Mouse (Mus musculus) intestine, embryonic 16.5 days (tissue): ENCODE data around the gene Add1. TPM values are rescaled to one million over a fixed set of nuclear protein-coding genes. Genes with fewer than 3 reads are reported as not detected.
"Not testable (repeated sequence)": the region's sequence is repeated elsewhere in the genome, so short reads cannot be mapped to it uniquely, and the experiment has no call there.

Experiments
- ATAC-seq: fragments of 200-750 bp; cut with Nextera tagmentation; 2 replicates; pipeline ENCODE4 v1.8.0; 2017; ENCODE audit warnings: moderate TSS enrichment, moderate library complexity
- H3K27ac ChIP-seq: fragments of 300-500 bp; sonication (generic); 2 replicates; pipeline ENCODE4 v1.5.1; 2014; ENCODE audit warnings: mild to moderate bottlenecking, low read length
- H3K27me3 ChIP-seq: fragments of 300-500 bp; sonication (generic); replicated peaks from 2 replicates; pipeline ENCODE4 v1.6.1; 2014; ENCODE audit warnings: low read length, control low read depth, mixed read lengths; ENCODE audit not compliant: control insufficient read depth, insufficient read depth
- H3K36me3 ChIP-seq: fragments of 300-500 bp; sonication (generic); 2 replicates; pipeline ENCODE4 v1.6.1; 2014; ENCODE audit warnings: low read length, control low read depth; ENCODE audit not compliant: control insufficient read depth, insufficient read depth
- H3K4me1 ChIP-seq: fragments of 300-500 bp; sonication (generic); 2 replicates; pipeline ENCODE4 v1.6.1; 2014; ENCODE audit warnings: low read length, control low read depth, mixed read lengths; ENCODE audit not compliant: control insufficient read depth, insufficient read depth
- H3K4me2 ChIP-seq: fragments of 300-500 bp; sonication (generic); 2 replicates; pipeline ENCODE4 v1.6.1; 2014; ENCODE audit warnings: low read depth, low read length, control low read depth
- H3K4me3 ChIP-seq: fragments of 300-500 bp; sonication (generic); 2 replicates; pipeline ENCODE4 v1.5.1; 2014; ENCODE audit warnings: mild to moderate bottlenecking, low read length
- H3K9ac ChIP-seq: fragments of 300-500 bp; sonication (generic); 2 replicates; pipeline ENCODE4 v1.6.1; 2014; ENCODE audit warnings: low read depth, low read length
- H3K9me3 ChIP-seq: fragments of 300-500 bp; sonication (generic); 2 replicates; pipeline ENCODE4 v1.6.1; 2016; ENCODE audit warnings: low read length, control low read depth; ENCODE audit not compliant: control insufficient read depth
- WGBS: fragments of 180-500 bp; shearing (Covaris S2); extraction: QIAGEN DNeasy Blood & Tissue Kit; methylation state at CpG from one replicate; pipeline ENCODE4 v1.1.7; 2014; 5-methylcytosine and 5-hydroxymethylcytosine counted together
- polyA plus RNA-seq: library from polyadenylated mRNA; unstranded; fragments of >200 nt; fragmentation: Nextera tagmentation; extraction: Ambion mirVana; gene quantifications from 2 replicates; pipeline ENCODE4 v1.2.1, GENCODE M21; 2015

The Add1 gene
- polyA plus RNA-seq, 1 experiment from 2014 or later, result 138 TPM

DNA sequence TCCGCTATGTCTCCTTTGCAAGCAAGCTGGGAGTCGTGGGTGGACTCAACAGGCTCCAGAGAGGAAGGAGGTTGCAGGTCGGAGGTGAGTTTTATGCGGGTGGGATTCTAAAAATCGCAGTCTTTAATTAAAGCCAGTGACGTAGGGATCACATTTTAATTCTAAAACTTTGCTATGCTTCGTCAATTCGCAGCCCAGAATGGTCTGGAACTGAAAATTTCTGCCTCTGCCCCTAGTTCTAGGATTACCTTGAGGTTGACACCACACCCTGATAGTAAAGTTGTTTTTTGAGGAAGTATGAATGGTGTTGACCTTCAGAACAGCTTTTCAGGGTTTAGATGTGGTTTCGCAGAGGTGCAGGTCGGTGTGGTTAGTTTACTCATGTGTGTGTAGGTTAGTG is 1.3 kb downstream of the Add1 start:
- Histone ChIP-seq H3K36me3 (no peaks in the 10 kb centered on the region), H3K27ac (peak overlapping the region; percentile 80), H3K9me3 (no peaks in the 10 kb centered on the region), H3K4me1 (peaks cover 13% of the 10 kb centered on the region), H3K4me3 (peak overlapping the region; percentile 93), H3K9ac (peak overlapping the region; percentile 97), H3K4me2 (peak overlapping the region; percentile 66), H3K27me3 (no peaks in the 10 kb centered on the region)
- ATAC-seq, result no peak
- WGBS, result 24% methylated on average over 10 of the region's 10 CpGs

DNA sequence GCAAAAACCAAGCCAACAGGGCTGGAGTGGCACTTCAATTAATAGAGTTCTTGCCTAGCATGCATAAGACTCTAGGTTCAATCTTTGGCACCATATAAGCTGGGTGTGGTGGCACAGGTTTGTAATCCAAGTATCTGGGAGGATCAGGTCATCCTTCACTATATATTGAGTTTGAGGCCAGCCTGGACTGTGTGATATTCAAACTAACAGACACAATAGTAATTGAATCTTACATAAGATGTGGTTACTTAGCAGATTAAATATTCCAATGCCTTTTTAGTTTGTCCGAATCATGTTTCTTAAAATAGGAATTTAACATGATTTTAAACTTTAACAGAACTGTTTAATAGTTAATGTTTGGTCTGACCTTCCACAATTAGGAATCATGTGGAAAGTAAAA is 2.8 kb downstream of the Add1 start:
- H3K9me3 ChIP-seq, result no peaks in the 10 kb centered on the region
- no peaks in the 10 kb centered on the region for H3K36me3 ChIP-seq
- 89% methylated on average over 1 of the region's 1 CpGs for WGBS
- no peak overlapping the region for H3K27ac ChIP-seq
- no peaks in the 10 kb centered on the region for H3K27me3 ChIP-seq
- H3K4me2 ChIP-seq, result no peak overlapping the region
- ATAC-seq, result no peak
- peaks cover 13% of the 10 kb centered on the region for H3K4me1 ChIP-seq
- H3K9ac ChIP-seq, result no peak overlapping the region
- no peak overlapping the region for H3K4me3 ChIP-seq

DNA sequence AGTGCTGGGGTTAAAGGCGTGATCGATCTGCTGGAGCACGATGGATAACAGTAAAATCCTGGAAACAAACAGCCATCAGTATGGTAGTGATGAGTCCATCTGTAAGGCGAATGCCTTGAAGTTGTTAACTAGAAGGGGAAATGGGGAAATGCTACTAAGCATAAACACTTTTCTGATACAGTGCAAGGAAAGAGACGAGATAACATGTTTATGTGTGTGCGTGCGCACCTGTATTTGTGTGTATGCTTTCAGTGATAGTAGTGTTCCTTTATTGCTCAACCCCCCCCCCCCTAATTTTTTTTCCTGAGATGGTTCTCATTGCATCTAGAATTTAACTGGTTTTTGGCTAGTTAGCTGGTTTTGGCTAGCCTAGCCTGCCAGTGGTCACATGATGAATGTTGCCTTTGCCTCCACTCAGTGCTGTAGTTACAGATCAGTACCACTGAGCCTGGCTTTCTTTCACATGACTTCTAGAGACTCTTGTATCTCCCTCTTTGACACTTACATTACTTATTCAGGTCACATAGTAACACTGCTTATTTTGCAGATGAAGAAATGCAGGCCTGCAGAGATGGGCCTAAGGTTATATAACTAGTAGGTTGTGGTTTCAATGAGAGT is 4.7 kb downstream of the Add1 start:
- H3K4me3 ChIP-seq, result no peak overlapping the region
- peaks cover 18% of the 10 kb centered on the region for H3K4me1 ChIP-seq
- no peaks in the 10 kb centered on the region for H3K27me3 ChIP-seq
- no peaks in the 10 kb centered on the region for H3K9me3 ChIP-seq
- no peak overlapping the region for H3K27ac ChIP-seq
- no peak overlapping the region for H3K9ac ChIP-seq
- ATAC-seq, result no peak
- whole genome bisulfite sequencing, result 94% methylated on average over 7 of the region's 7 CpGs
- H3K36me3 ChIP-seq, result no peaks in the 10 kb centered on the region
- H3K4me2 ChIP-seq, result no peak overlapping the region

DNA sequence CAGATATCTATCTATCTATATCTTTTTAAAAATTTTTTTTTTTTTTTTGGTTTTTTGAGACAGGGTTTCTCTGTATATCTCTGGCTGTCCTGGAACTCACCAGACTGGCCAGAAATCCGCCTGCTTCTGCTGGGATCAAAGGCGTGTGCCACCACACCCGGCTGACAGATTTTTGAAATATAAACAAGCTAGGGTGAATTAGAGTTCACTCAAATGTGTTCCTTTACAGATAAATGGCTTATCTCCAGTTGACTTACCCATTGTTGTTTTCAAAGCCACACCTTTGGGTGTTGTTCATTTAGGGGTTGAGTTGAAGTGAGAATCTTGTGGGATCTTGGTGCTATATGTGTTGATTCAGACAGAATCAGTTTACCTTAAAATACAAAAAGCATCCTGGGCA is 5.9 kb downstream of the Add1 start:
- no peak overlapping the region for H3K4me3 ChIP-seq
- no peak for ATAC-seq
- no peaks in the 10 kb centered on the region for H3K27me3 ChIP-seq
- no peak overlapping the region for H3K4me2 ChIP-seq
- H3K9me3 ChIP-seq, result no peaks in the 10 kb centered on the region
- no peaks in the 10 kb centered on the region for H3K36me3 ChIP-seq
- H3K27ac ChIP-seq, result no peak overlapping the region
- 45% methylated on average over 3 of the region's 3 CpGs for WGBS
- H3K9ac ChIP-seq, result no peak overlapping the region
- peaks cover 18% of the 10 kb centered on the region for H3K4me1 ChIP-seq

DNA sequence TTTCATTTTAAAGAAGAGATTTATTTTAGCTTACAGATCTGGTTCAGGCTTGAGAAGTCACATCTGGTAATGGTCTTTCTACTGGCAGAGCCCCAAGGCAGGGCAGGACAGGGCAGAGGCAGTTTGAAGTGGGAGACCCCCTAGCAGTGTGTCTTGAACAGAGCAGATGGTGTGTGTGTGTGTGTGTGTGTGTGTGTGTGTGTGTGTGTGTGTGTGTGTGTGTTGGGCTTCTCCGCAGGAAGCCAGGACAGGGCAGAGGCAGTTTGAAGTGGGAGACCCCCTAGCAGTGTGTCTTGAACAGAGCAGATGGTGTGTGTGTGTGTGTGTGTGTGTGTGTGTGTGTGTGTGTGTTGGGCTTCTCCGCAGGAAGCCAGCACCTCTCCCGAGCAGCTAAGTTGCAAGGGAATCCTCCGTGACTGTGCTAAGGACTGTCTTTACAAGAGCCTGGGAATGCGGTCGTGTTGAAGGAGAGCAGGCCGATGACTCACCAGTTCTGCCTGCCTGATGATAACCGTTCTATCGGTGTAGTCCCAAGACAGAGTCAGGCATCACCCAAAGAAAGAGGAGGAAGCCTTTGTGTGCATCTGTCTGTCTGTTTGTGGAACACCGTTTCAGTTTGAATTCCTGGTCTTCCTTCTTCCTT is 8.3 kb downstream of the Add1 start:
- H3K4me3 ChIP-seq, H3K9me3 ChIP-seq, H3K4me1 ChIP-seq, H3K27me3 ChIP-seq, H3K9ac ChIP-seq, H3K36me3 ChIP-seq: not testable (repeated sequence)
- 19% methylated on average over 10 of the region's 10 CpGs for WGBS
- ATAC-seq, result peak; percentile 92
- Histone ChIP-seq H3K4me2 (peak overlapping the region; percentile 33; the same call in 1 of the 2 replicates), H3K27ac (peak overlapping the region; percentile 43)

DNA sequence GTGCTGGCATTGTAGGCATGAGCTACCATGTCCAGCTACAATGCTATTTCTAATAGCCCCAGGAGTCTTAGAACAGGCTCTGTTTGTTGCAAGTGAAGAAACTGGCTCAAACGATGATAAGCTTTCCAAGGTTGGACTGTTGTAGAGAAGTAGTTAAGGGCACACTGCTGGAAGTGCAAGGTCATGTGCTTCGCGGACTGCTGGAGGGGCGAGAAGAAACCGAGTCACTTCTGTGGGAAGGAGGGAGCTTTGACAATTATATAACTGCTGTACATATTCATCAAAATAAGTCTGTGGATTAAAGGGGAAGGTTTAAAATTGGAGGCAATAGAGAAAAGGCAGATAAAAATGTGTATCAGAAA is 8.8 kb downstream of the Add1 start:
- Histone ChIP-seq H3K9me3 (no peaks in the 10 kb centered on the region), H3K36me3 (no peaks in the 10 kb centered on the region), H3K9ac (no peak overlapping the region), H3K27me3 (no peaks in the 10 kb centered on the region), H3K4me3 (no peak overlapping the region), H3K4me2 (peak overlapping the region; percentile 33; the same call in 1 of the 2 replicates), H3K27ac (peak overlapping the region; percentile 43), H3K4me1 (peaks cover 6% of the 10 kb centered on the region)
- 64% methylated on average over 5 of the region's 5 CpGs for WGBS
- ATAC-seq, result 0 out of 2 replicates have a peak, but pooled peaks have one; percentile 29

DNA sequence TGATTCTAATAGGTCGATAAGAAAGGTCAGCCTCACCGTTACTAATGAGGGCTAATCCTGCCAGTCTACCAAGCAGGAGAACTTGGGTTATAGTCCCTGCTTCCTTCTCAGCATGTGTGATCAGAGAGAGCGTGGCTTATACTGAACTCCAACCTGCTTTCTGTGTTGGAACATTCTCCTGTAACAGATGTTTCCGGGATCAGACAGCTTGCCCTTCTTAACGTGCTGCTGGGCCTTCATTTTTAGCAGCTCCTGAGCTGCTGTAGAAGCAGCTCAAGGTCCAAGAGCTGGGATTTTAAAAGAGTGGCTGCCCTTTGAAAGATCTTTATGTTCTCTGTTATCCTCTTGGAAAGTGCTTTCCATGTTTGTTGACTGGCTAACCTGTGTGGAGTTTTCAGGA is 11.8 kb downstream of the Add1 start:
- H3K9ac ChIP-seq, result no peak overlapping the region
- H3K36me3 ChIP-seq, result no peaks in the 10 kb centered on the region
- ATAC-seq, result no peak
- no peak overlapping the region for H3K27ac ChIP-seq
- no peaks in the 10 kb centered on the region for H3K9me3 ChIP-seq
- H3K4me1 ChIP-seq, result peaks cover 6% of the 10 kb centered on the region
- WGBS, result 79% methylated on average over 5 of the region's 5 CpGs
- no peak overlapping the region for H3K4me2 ChIP-seq
- H3K4me3 ChIP-seq, result no peak overlapping the region
- H3K27me3 ChIP-seq, result no peaks in the 10 kb centered on the region

DNA sequence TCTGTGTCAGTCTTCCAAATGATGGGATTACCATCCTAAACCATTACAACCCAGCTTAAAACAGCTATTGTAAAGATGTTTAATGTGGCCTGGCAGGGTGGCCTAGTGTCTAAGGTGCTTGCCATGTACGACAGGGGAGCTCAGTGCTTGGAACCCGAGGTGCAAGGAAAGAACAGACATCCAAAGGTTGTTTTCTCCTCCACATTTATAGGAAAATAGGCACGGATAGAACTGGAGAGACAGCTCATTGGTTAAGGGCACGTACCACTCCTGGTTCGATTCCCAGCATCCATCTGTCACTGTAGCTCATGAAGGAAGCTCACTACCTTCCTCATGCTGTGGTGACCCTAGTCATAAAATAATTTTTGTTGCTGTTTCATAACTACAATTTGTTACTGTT is 14.4 kb downstream of the Add1 start:
- no peak for ATAC-seq
- no peak overlapping the region for H3K9ac ChIP-seq
- WGBS, result 89% methylated on average over 5 of the region's 5 CpGs
- H3K4me1 ChIP-seq, result no peaks in the 10 kb centered on the region
- H3K9me3 ChIP-seq, result no peaks in the 10 kb centered on the region
- H3K27me3 ChIP-seq, result no peaks in the 10 kb centered on the region
- no peaks in the 10 kb centered on the region for H3K36me3 ChIP-seq
- H3K4me3 ChIP-seq, result no peak overlapping the region
- no peak overlapping the region for H3K27ac ChIP-seq
- no peak overlapping the region for H3K4me2 ChIP-seq

DNA sequence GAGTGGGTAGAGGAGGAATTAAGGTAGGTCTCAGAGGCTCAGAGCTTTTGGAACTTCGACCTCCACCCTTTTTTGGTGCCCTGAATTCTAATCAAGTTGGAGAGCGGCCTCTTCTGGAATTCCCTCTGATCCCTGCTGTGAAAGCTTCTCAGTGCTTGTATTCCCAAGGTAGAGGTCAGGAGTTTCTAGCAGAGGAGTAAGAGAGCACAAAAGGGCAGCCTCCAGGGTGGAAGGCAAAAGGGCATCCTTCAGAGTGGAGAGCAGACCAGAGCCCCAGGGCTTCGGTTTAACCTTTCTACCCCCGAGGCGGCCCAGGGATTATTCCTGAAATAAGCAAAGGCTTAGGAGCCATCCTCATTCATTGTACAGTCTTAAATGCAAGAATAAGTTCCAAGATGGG is 16.6 kb downstream of the Add1 start:
- no peak for ATAC-seq
- Histone ChIP-seq H3K4me3 (no peak overlapping the region), H3K9ac (no peak overlapping the region), H3K9me3 (no peaks in the 10 kb centered on the region), H3K27ac (no peak overlapping the region), H3K4me1 (no peaks in the 10 kb centered on the region), H3K4me2 (no peak overlapping the region), H3K27me3 (no peaks in the 10 kb centered on the region), H3K36me3 (peaks cover 3% of the 10 kb centered on the region; the same call in 1 of the 2 replicates)
- WGBS, result 47% methylated on average over 5 of the region's 5 CpGs

DNA sequence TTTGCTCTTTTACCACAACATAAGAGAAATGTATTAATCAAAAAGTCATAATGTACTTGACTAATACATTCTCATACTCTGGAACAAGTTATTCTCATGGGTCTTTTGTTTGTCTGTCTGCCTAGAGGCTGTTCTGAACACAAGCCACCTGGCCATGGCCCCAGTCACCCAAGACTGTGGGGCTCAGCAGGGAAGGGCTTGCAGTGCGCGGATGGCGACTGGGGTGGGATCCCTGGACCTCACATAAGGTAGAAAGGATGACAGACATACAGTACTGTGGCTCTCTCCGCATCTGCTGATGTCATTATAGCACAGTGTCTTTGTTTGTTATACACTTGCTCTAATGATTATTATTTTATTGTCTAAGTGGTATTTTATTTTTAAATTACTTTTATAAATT is 17.2 kb downstream of the Add1 start:
- H3K4me2 ChIP-seq, result no peak overlapping the region
- H3K4me3 ChIP-seq, result no peak overlapping the region
- H3K4me1 ChIP-seq, result no peaks in the 10 kb centered on the region
- peaks cover 3% of the 10 kb centered on the region; the same call in 1 of the 2 replicates for H3K36me3 ChIP-seq
- ATAC-seq, result no peak
- no peaks in the 10 kb centered on the region for H3K9me3 ChIP-seq
- no peak overlapping the region for H3K9ac ChIP-seq
- 65% methylated on average over 4 of the region's 4 CpGs for WGBS
- H3K27me3 ChIP-seq, result no peaks in the 10 kb centered on the region
- no peak overlapping the region for H3K27ac ChIP-seq
